Mouse (Mus musculus): Measurements from ENCODE around the gene Dhdds.

- TF ChIP-seq MAFK (IDR thresholded peaks at IDR 0.05; ENCODE audit: insufficient read depth, low read depth, low read length): no peak
- no peak for TF ChIP-seq CHD2 (IDR thresholded peaks at IDR 0.05; ENCODE audit: low read depth, low read length)
- no peak for TF ChIP-seq ZC3H11A (IDR thresholded peaks at IDR 0.05; ENCODE audit: borderline replicate concordance, low read depth, low read length)
These were observed 71.4 kb downstream of the Dhdds start for GRCm38 (mm10) chr4:133929278-133929670.

All from ES-E14 (cell line).